In genomic region chr17:43989334-43989945, GRCm38 (mm10) we compare ENCODE assay signal across 15 mouse cellular contexts.
DNase-seq lines count a peak whose midpoint lies in the region.
"Had no signal": no experiment of that assay in that cellular context is flagged by ENCODE, and none has a peak within 500 bp of the region (broad histone marks: within the 10 kb centered on the region; RNA-seq: fewer than 3 reads in every experiment).

No protein-coding gene starts in this region.

- peaks cover 22% of the 10 kb centered on the region for H3K4me1 ChIP-seq in embryonic facial prominence, embryonic 10.5 days
- H3K4me1 ChIP-seq in limb, embryonic 10.5 days, result peaks cover 50% of the 10 kb centered on the region

- H3K27me3 ChIP-seq in embryonic facial prominence, embryonic 10.5 days (replicated peaks; ENCODE audit: low read depth, poor library complexity, severe bottlenecking), result no peaks in the 10 kb centered on the region
- no peaks in the 10 kb centered on the region for H3K27me3 ChIP-seq in limb, embryonic 10.5 days (ENCODE audit: low read depth, poor library complexity, severe bottlenecking)
- H3K27me3 ChIP-seq: neural tube, embryonic 12.5 days had no signal

- no peaks in the 10 kb centered on the region for H3K36me3 ChIP-seq in embryonic facial prominence, embryonic 10.5 days (replicated peaks)
- no peaks in the 10 kb centered on the region for H3K36me3 ChIP-seq in limb, embryonic 10.5 days
- H3K36me3 ChIP-seq: G1E; neural tube, embryonic 12.5 days had no signal

- WGBS in embryonic facial prominence, embryonic 10.5 days, result 80% methylated on average over 5 of the region's 5 CpGs
- 78% methylated on average over 5 of the region's 5 CpGs for WGBS in limb, embryonic 10.5 days

- peak; percentile 31 to 41 for DNase-seq in cerebellum, postnatal 10 days
- DNase-seq in cerebellum, postnatal 4 days (ENCODE audit: low spot score in 2 of 2), result no peak
- DNase-seq in kidney, postnatal 4 days, result peak; percentile 26 to 29
- DNase-seq in kidney, postnatal 36 days, result no peak
- DNase-seq in embryonic facial prominence, embryonic 10.5 days (ENCODE audit: low spot score), result peak; percentile 11
- no peak for DNase-seq in limb, embryonic 10.5 days (ENCODE audit: low spot score)
- no peak for DNase-seq in thymus, postnatal 0 days (ENCODE audit: low spot score)
- DNase-seq in testis, postnatal 14 days (ENCODE audit: low spot score), result no peak
- DNase-seq: adrenal gland, postnatal 14 days; cerebellum, adult 18-20 months; gastrocnemius, postnatal 36 days; heart, postnatal 36 days had no signal

- H3K4me3 ChIP-seq in embryonic facial prominence, embryonic 10.5 days, result no peak overlapping the region
- no peak overlapping the region for H3K4me3 ChIP-seq in limb, embryonic 10.5 days
- H3K4me3 ChIP-seq: neural tube, embryonic 12.5 days had no signal

- no peak overlapping the region for H3K27ac ChIP-seq in embryonic facial prominence, embryonic 10.5 days (replicated peaks)
- H3K27ac ChIP-seq in limb, embryonic 10.5 days, result peak overlapping the region; percentile 39
- H3K27ac ChIP-seq: macrophage; neural tube, embryonic 12.5 days had no signal

- no peaks in the 10 kb centered on the region for H3K9me3 ChIP-seq in embryonic facial prominence, embryonic 10.5 days
- no peaks in the 10 kb centered on the region for H3K9me3 ChIP-seq in limb, embryonic 10.5 days (replicated peaks)
- H3K9me3 ChIP-seq: neural tube, embryonic 12.5 days had no signal

Comparison
In these comparisons a context has a peak if more than half of its experiments do, and no peak if none do; other contexts are left out.
1. DNase-seq: peak in cerebellum, postnatal 10 days (2 of 2), kidney, postnatal 4 days (2 of 2) and embryonic facial prominence, embryonic 10.5 days (single experiment); none in cerebellum, postnatal 4 days (0 of 2), kidney, postnatal 36 days (0 of 2), limb, embryonic 10.5 days (single experiment), thymus, postnatal 0 days (single experiment) and testis, postnatal 14 days (single experiment).